Mouse (Mus musculus): ENCODE results near the gene Tmem150b. TPM values are rescaled to one million over a fixed set of nuclear protein-coding genes. Genes with fewer than 3 reads are reported as not detected.

Gene Tmem150b
- 0.12 and 0.14 TPM in 2 replicates for polyA plus RNA-seq (2012; rRNA removed)

- Histone ChIP-seq H3K27ac (ENCODE audit: control insufficient read depth, insufficient read depth, low read depth, low read length) (no peak within 1 kb of the TSS), H3K4me3 (ENCODE audit: control insufficient read depth, low read depth, low read length) (no peak within 1 kb of the TSS), H3K4me1 (ENCODE audit: control insufficient read depth, insufficient read depth, low read length) (peaks cover 5% of the 10 kb centered on the region), H3K27me3 (ENCODE audit: control insufficient read depth, insufficient read depth, low read length) (no peaks in the 10 kb centered on the region), H3K36me3 (ENCODE audit: control insufficient read depth, insufficient read depth, low read length) (no peaks in the 10 kb centered on the region)
- no peak for TF ChIP-seq POLR2A (IDR thresholded peaks at IDR 0.05; ENCODE audit: control insufficient read depth, low read depth, low read length)
- no peak for TF ChIP-seq CTCF (IDR thresholded peaks at IDR 0.05; ENCODE audit: control insufficient read depth, insufficient read depth, insufficient replicate concordance, low read depth, low read length)
Observed at GRCm38 (mm10) chr7:4725169-4725568, at the start of gene Tmem150b. Gene Tmem150b (minus strand): TSS chr7:4725249.

GRCm38 (mm10) chr7:4771202-4771601 is 46.2 kb upstream of the Tmem150b start, which contains the start of gene Fam71e2:
Gene Fam71e2 (minus strand): TSS chr7:4771302.
- Histone ChIP-seq H3K27ac (ENCODE audit: control insufficient read depth, insufficient read depth, low read depth, low read length) (peak within 1 kb of the TSS; percentile 23), H3K27me3 (ENCODE audit: control insufficient read depth, insufficient read depth, low read length) (no peaks in the 10 kb centered on the region), H3K4me3 (ENCODE audit: control insufficient read depth, low read depth, low read length) (peak within 1 kb of the TSS; percentile 91), H3K4me1 (ENCODE audit: control insufficient read depth, insufficient read depth, low read length) (peaks cover 8% of the 10 kb centered on the region), H3K36me3 (ENCODE audit: control insufficient read depth, insufficient read depth, low read length) (no peaks in the 10 kb centered on the region)
- TF ChIP-seq CTCF (IDR thresholded peaks at IDR 0.05; ENCODE audit: control insufficient read depth, insufficient read depth, insufficient replicate concordance, low read depth, low read length) (no peak), POLR2A (IDR thresholded peaks at IDR 0.05; ENCODE audit: control insufficient read depth, low read depth, low read length) (peak; percentile 65; the same call in 1 of the 2 replicates)

- H3K4me1 ChIP-seq (ENCODE audit: control insufficient read depth, insufficient read depth, low read length): no peaks in the 10 kb centered on the region
- no peaks in the 10 kb centered on the region for H3K36me3 ChIP-seq (ENCODE audit: control insufficient read depth, insufficient read depth, low read length)
- no peak overlapping the region for H3K4me3 ChIP-seq (ENCODE audit: control insufficient read depth, low read depth, low read length)
- H3K27me3 ChIP-seq (ENCODE audit: control insufficient read depth, insufficient read depth, low read length): no peaks in the 10 kb centered on the region
- no peak overlapping the region for H3K27ac ChIP-seq (ENCODE audit: control insufficient read depth, insufficient read depth, low read depth, low read length)
- TF ChIP-seq POLR2A (IDR thresholded peaks at IDR 0.05; ENCODE audit: control insufficient read depth, low read depth, low read length) (no peak), CTCF (IDR thresholded peaks at IDR 0.05; ENCODE audit: control insufficient read depth, insufficient read depth, insufficient replicate concordance, low read depth, low read length) (no peak)
Observed at GRCm38 (mm10) chr7:4764946-4765710, 40.1 kb upstream of the Tmem150b start.

GRCm38 (mm10) chr7:4759670-4760069 is 34.6 kb upstream of the Tmem150b start:
- TF ChIP-seq POLR2A (IDR thresholded peaks at IDR 0.05; ENCODE audit: control insufficient read depth, low read depth, low read length) (no peak), CTCF (IDR thresholded peaks at IDR 0.05; ENCODE audit: control insufficient read depth, insufficient read depth, insufficient replicate concordance, low read depth, low read length) (no peak)
- Histone ChIP-seq H3K4me1 (ENCODE audit: control insufficient read depth, insufficient read depth, low read length) (no peaks in the 10 kb centered on the region), H3K27me3 (ENCODE audit: control insufficient read depth, insufficient read depth, low read length) (no peaks in the 10 kb centered on the region), H3K36me3 (ENCODE audit: control insufficient read depth, insufficient read depth, low read length) (no peaks in the 10 kb centered on the region), H3K4me3 (ENCODE audit: control insufficient read depth, low read depth, low read length) (no peak overlapping the region), H3K27ac (ENCODE audit: control insufficient read depth, insufficient read depth, low read depth, low read length) (no peak overlapping the region)

GRCm38 (mm10) chr7:4752821-4753570 is 27.9 kb upstream of the Tmem150b start, which contains the start of gene Cox6b2:
Gene Cox6b2 (minus strand): TSS chr7:4753094.
- no peaks in the 10 kb centered on the region for H3K27me3 ChIP-seq (ENCODE audit: control insufficient read depth, insufficient read depth, low read length)
- TF ChIP-seq CTCF (IDR thresholded peaks at IDR 0.05; ENCODE audit: control insufficient read depth, insufficient read depth, insufficient replicate concordance, low read depth, low read length) (no peak), POLR2A (IDR thresholded peaks at IDR 0.05; ENCODE audit: control insufficient read depth, low read depth, low read length) (peak; percentile 92)
- peaks cover 9% of the 10 kb centered on the region for H3K4me1 ChIP-seq (ENCODE audit: control insufficient read depth, insufficient read depth, low read length)
- no peaks in the 10 kb centered on the region; the same call in 1 of the 2 replicates for H3K36me3 ChIP-seq (ENCODE audit: control insufficient read depth, insufficient read depth, low read length)
- peak within 1 kb of the TSS; percentile 87 for H3K4me3 ChIP-seq (ENCODE audit: control insufficient read depth, low read depth, low read length)
- H3K27ac ChIP-seq (ENCODE audit: control insufficient read depth, insufficient read depth, low read depth, low read length): peak within 1 kb of the TSS; percentile 87

- Histone ChIP-seq H3K36me3 (ENCODE audit: control insufficient read depth, insufficient read depth, low read length) (no peaks in the 10 kb centered on the region; the same call in 1 of the 2 replicates), H3K4me1 (ENCODE audit: control insufficient read depth, insufficient read depth, low read length) (peaks cover 9% of the 10 kb centered on the region), H3K27ac (ENCODE audit: control insufficient read depth, insufficient read depth, low read depth, low read length) (peak overlapping the region; percentile 87), H3K27me3 (ENCODE audit: control insufficient read depth, insufficient read depth, low read length) (no peaks in the 10 kb centered on the region), H3K4me3 (ENCODE audit: control insufficient read depth, low read depth, low read length) (peak overlapping the region; percentile 87)
- TF ChIP-seq POLR2A (IDR thresholded peaks at IDR 0.05; ENCODE audit: control insufficient read depth, low read depth, low read length): no peak
- no peak for TF ChIP-seq CTCF (IDR thresholded peaks at IDR 0.05; ENCODE audit: control insufficient read depth, insufficient read depth, insufficient replicate concordance, low read depth, low read length)
Observed at GRCm38 (mm10) chr7:4751971-4752820, 27.1 kb upstream of the Tmem150b start.
